Mouse (Mus musculus): Measurements from ENCODE around the gene Scml4.
A peak's percentile ranks its signal among the peaks of the same experiment; 100 is the strongest.

Gene Scml4

DNA sequence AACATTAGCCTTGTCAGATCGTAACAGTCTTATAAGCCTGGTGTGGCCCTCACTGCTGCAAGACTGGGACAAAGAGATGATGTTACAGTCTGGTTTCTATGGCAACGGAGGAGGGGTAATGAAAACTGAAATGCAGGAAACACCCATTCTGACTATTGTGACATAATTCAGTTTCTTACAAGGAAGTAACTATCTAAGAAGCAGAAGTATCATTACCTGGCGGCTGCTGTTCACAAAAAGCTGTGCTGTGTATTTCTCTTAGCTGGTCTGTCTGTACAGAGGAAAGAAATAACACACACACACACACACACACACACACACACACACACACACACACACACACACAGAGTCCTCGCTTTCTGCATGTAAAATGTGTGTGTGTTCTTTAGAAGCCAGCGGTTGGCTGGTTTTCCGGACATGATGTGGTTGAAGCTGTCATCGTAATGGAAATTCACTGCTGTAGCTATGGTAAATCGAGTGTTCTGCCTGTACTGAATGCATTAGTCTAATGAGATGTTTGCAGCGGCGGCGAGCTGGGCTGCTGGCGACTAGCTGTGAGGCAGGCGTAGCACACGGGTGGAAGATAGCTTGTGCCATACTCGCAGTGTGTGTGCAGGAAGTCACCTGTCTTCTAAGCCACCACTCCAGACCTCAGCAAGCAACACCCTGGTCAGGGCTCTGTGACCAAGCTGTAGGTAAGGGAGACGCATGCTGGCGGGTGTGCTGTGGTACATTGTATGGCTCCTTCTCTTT lies at the start of gene Scml4:
TSS of gene Scml4 (plus strand) at position 212 of the 753 bp plus-strand sequence.
- no peaks in the 10 kb centered on the region for H3K36me3 ChIP-seq (ENCODE audit: insufficient read depth, low read length)
- H3K4me3 ChIP-seq (replicated peaks; ENCODE audit: low read length), result peak within 1 kb of the TSS; percentile 46; the same call in 1 of the 2 replicates
- H3K9me3 ChIP-seq (ENCODE audit: low read length), result peaks cover 10% of the 10 kb centered on the region
- peaks cover 25% of the 10 kb centered on the region for H3K4me1 ChIP-seq (replicated peaks; ENCODE audit: low read depth, low read length)
- TF ChIP-seq NANOG (IDR thresholded peaks at IDR 0.05; ENCODE audit: borderline replicate concordance, low read length) (no peak), CTCF (conservative IDR thresholded peaks at IDR 0.05; ENCODE audit: low read length) (no peak), POU5F1 (IDR thresholded peaks at IDR 0.05; ENCODE audit: borderline replicate concordance, low read length) (no peak)
- peaks cover 29% of the 10 kb centered on the region for H3K27me3 ChIP-seq (ENCODE audit: insufficient read depth, low read length)

- no peaks in the 10 kb centered on the region for H3K9me3 ChIP-seq (ENCODE audit: low read length)
- H3K27me3 ChIP-seq (ENCODE audit: insufficient read depth, low read length), result no peaks in the 10 kb centered on the region
- TF ChIP-seq POU5F1 (IDR thresholded peaks at IDR 0.05; ENCODE audit: borderline replicate concordance, low read length) (no peak), NANOG (IDR thresholded peaks at IDR 0.05; ENCODE audit: borderline replicate concordance, low read length) (no peak), CTCF (conservative IDR thresholded peaks at IDR 0.05; ENCODE audit: low read length) (no peak)
- H3K4me1 ChIP-seq (replicated peaks; ENCODE audit: low read depth, low read length), result peaks cover under 1% of the 10 kb centered on the region; the same call in 1 of the 2 replicates
- peaks cover 52% of the 10 kb centered on the region for H3K36me3 ChIP-seq (ENCODE audit: insufficient read depth, low read length)
- no peak overlapping the region for H3K4me3 ChIP-seq (replicated peaks; ENCODE audit: low read length)
These were observed 34.2 kb upstream of the Scml4 start for GRCm38 (mm10) chr10:42825923-42826322.

DNA sequence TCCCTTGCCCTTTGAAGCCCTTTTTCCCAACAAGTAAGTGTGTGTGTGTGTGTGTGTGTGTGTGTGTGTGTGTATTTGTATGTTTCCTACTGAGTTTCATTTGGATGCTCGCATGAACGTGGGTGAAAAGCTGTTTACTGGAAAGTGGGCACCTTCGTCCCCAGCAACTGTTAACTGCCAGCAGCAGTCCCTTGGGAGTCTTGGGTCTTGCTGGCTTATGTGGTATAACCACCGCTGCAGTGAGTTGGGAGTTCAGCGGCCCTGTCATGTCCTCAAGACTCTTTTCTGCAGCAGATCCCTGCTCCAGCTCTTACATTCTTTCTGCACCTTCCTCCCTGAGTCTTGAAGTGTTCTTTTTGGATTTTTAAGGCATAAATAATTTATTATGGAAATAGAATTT lies 33.0 kb upstream of the Scml4 start:
- Histone ChIP-seq H3K9me3 (ENCODE audit: low read length) (no peaks in the 10 kb centered on the region), H3K4me1 (replicated peaks; ENCODE audit: low read depth, low read length) (peaks cover 5% of the 10 kb centered on the region; the same call in 1 of the 2 replicates)
- TF ChIP-seq NANOG (IDR thresholded peaks at IDR 0.05; ENCODE audit: borderline replicate concordance, low read length) (no peak), POU5F1 (IDR thresholded peaks at IDR 0.05; ENCODE audit: borderline replicate concordance, low read length) (no peak), CTCF (conservative IDR thresholded peaks at IDR 0.05; ENCODE audit: low read length) (no peak)

GRCm38 (mm10) chr10:42830007-42830406 lies 30.2 kb upstream of the Scml4 start:
- H3K9me3 ChIP-seq (ENCODE audit: low read length), result no peaks in the 10 kb centered on the region
- peaks cover 56% of the 10 kb centered on the region for H3K36me3 ChIP-seq (ENCODE audit: insufficient read depth, low read length)
- H3K4me3 ChIP-seq (replicated peaks; ENCODE audit: low read length), result no peak overlapping the region
- TF ChIP-seq POU5F1 (IDR thresholded peaks at IDR 0.05; ENCODE audit: borderline replicate concordance, low read length), result no peak
- TF ChIP-seq CTCF (conservative IDR thresholded peaks at IDR 0.05; ENCODE audit: low read length), result no peak
- TF ChIP-seq NANOG (IDR thresholded peaks at IDR 0.05; ENCODE audit: borderline replicate concordance, low read length), result no peak
- peaks cover 20% of the 10 kb centered on the region for H3K4me1 ChIP-seq (replicated peaks; ENCODE audit: low read depth, low read length)
- H3K27me3 ChIP-seq (ENCODE audit: insufficient read depth, low read length), result no peaks in the 10 kb centered on the region

More for the DNA sequence above, 33.0 kb upstream of the Scml4 start:
- no peak overlapping the region for H3K4me3 ChIP-seq (replicated peaks; ENCODE audit: low read length)
- no peaks in the 10 kb centered on the region for H3K27me3 ChIP-seq (ENCODE audit: insufficient read depth, low read length)
- peaks cover 58% of the 10 kb centered on the region for H3K36me3 ChIP-seq (ENCODE audit: insufficient read depth, low read length)

GRCm38 (mm10) chr10:42830409-42830808 lies 29.8 kb upstream of the Scml4 start:
- Histone ChIP-seq H3K4me1 (replicated peaks; ENCODE audit: low read depth, low read length) (peaks cover 24% of the 10 kb centered on the region), H3K4me3 (replicated peaks; ENCODE audit: low read length) (no peak overlapping the region), H3K9me3 (ENCODE audit: low read length) (no peaks in the 10 kb centered on the region), H3K36me3 (ENCODE audit: insufficient read depth, low read length) (peaks cover 55% of the 10 kb centered on the region), H3K27me3 (ENCODE audit: insufficient read depth, low read length) (no peaks in the 10 kb centered on the region)
- no peak for TF ChIP-seq CTCF (conservative IDR thresholded peaks at IDR 0.05; ENCODE audit: low read length)
- TF ChIP-seq NANOG (IDR thresholded peaks at IDR 0.05; ENCODE audit: borderline replicate concordance, low read length), result no peak
- TF ChIP-seq POU5F1 (IDR thresholded peaks at IDR 0.05; ENCODE audit: borderline replicate concordance, low read length), result no peak

DNA sequence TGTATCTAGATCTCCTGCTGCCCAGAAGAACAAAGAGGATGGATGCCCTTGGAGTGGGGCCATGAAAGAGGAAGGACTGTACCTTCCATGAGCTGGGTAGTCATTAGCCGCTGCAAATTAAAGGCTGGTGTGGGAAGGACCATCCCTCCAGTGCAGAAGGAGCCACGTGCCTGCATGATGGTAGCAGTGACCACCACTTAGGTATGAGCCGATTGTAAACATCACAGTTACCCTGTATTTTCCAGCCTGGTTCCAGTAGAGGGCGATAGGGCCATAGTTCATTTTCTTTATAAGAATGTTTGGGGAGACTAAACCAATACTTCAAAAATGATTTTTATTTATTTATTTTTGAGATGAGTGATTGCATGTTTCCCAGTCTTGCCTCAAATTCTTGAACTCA lies 27.5 kb upstream of the Scml4 start:
- Histone ChIP-seq H3K9me3 (ENCODE audit: low read length) (no peaks in the 10 kb centered on the region), H3K27me3 (ENCODE audit: insufficient read depth, low read length) (no peaks in the 10 kb centered on the region)

DNA sequence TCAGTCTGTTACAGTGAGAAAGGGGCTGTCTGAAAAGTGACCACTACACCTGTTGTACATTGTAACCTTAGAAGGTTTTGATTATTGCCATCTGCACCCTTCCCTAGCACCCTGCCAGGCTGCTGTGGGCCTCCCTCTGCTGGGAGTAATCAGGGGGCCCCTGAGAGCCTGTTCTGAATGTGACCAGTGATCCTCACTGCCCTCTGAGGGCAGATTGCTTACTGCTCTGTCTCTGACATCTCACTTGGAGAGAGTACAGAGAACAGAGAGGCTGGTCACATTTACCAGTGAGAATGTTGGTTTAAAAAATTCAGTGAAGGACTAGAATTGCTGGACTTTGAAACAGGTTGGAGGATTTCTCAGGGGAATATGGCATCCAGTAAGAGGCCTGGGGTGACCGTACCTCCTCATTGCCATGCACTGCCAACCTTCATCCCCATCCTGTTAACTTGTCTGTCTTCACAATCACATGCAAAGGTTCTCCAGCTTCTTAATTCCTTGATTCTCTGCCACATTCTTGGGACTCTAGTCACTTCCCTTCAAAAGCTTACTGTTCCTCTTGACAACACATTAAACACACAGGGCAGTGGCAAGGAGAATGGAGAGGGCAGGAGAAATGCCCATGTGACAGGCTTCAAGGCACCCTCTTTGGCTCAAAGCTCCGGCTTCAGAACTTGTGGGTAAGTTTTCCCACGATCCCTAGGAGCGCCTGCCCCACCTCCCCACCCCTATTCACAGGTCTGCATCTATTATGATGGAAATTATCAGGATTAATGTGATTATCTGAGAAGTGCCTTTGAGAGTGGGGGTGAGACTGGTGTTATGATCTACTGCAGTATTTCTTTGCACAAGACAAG lies 26.1 kb upstream of the Scml4 start:
- no peaks in the 10 kb centered on the region for H3K27me3 ChIP-seq (ENCODE audit: insufficient read depth, low read length)
- TF ChIP-seq NANOG (IDR thresholded peaks at IDR 0.05; ENCODE audit: borderline replicate concordance, low read length), result no peak
- no peak for TF ChIP-seq POU5F1 (IDR thresholded peaks at IDR 0.05; ENCODE audit: borderline replicate concordance, low read length)
- TF ChIP-seq CTCF (conservative IDR thresholded peaks at IDR 0.05; ENCODE audit: low read length), result no peak
- H3K4me1 ChIP-seq (replicated peaks; ENCODE audit: low read depth, low read length), result peaks cover 27% of the 10 kb centered on the region
- H3K36me3 ChIP-seq (ENCODE audit: insufficient read depth, low read length), result peaks cover 36% of the 10 kb centered on the region
- no peaks in the 10 kb centered on the region for H3K9me3 ChIP-seq (ENCODE audit: low read length)
- H3K4me3 ChIP-seq (replicated peaks; ENCODE audit: low read length), result no peak overlapping the region

More for the DNA sequence above, 27.5 kb upstream of the Scml4 start:
- H3K4me1 ChIP-seq (replicated peaks; ENCODE audit: low read depth, low read length), result peaks cover 27% of the 10 kb centered on the region
- H3K4me3 ChIP-seq (replicated peaks; ENCODE audit: low read length), result no peak overlapping the region
- H3K36me3 ChIP-seq (ENCODE audit: insufficient read depth, low read length), result peaks cover 50% of the 10 kb centered on the region
- peak; percentile 36 for TF ChIP-seq CTCF (conservative IDR thresholded peaks at IDR 0.05; ENCODE audit: low read length)
- TF ChIP-seq POU5F1 (IDR thresholded peaks at IDR 0.05; ENCODE audit: borderline replicate concordance, low read length), result no peak
- TF ChIP-seq NANOG (IDR thresholded peaks at IDR 0.05; ENCODE audit: borderline replicate concordance, low read length), result no peak

DNA sequence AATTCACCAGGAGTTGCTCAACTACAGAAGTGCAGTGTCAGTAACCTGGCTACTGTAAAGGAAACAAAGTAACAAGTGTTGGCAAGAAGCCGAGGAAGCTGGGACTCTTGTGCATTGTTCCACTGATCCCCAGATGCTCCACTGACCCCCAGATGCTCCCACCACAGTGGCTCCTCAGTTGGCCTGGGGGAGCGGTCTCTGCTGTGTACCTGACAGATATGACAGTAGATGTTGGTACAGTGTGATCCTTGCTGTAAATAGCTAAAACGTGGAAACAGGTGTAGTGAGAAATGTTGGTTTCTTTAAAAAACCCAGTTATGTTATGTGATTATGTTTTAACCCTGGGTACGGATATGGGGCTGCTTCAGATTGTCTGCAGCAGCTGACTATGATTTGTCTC lies 22.1 kb upstream of the Scml4 start:
- H3K36me3 ChIP-seq (ENCODE audit: insufficient read depth, low read length), result peaks cover 6% of the 10 kb centered on the region
- TF ChIP-seq POU5F1 (IDR thresholded peaks at IDR 0.05; ENCODE audit: borderline replicate concordance, low read length), result no peak
- H3K4me3 ChIP-seq (replicated peaks; ENCODE audit: low read length), result no peak overlapping the region

More for the DNA sequence above, 22.1 kb upstream of the Scml4 start:
- peaks cover 34% of the 10 kb centered on the region for H3K4me1 ChIP-seq (replicated peaks; ENCODE audit: low read depth, low read length)
- no peaks in the 10 kb centered on the region for H3K9me3 ChIP-seq (ENCODE audit: low read length)
- peaks cover 13% of the 10 kb centered on the region for H3K27me3 ChIP-seq (ENCODE audit: insufficient read depth, low read length)

Measured in E14TG2a.4 (cell line).